Mouse (Mus musculus): ENCODE measurements around the gene Ferd3l. TPM values are rescaled to one million over a fixed set of nuclear protein-coding genes. Genes with fewer than 3 reads are reported as not detected.

Ferd3l gene
- polyA plus RNA-seq (2012) = not detected in 2 replicates

DNA sequence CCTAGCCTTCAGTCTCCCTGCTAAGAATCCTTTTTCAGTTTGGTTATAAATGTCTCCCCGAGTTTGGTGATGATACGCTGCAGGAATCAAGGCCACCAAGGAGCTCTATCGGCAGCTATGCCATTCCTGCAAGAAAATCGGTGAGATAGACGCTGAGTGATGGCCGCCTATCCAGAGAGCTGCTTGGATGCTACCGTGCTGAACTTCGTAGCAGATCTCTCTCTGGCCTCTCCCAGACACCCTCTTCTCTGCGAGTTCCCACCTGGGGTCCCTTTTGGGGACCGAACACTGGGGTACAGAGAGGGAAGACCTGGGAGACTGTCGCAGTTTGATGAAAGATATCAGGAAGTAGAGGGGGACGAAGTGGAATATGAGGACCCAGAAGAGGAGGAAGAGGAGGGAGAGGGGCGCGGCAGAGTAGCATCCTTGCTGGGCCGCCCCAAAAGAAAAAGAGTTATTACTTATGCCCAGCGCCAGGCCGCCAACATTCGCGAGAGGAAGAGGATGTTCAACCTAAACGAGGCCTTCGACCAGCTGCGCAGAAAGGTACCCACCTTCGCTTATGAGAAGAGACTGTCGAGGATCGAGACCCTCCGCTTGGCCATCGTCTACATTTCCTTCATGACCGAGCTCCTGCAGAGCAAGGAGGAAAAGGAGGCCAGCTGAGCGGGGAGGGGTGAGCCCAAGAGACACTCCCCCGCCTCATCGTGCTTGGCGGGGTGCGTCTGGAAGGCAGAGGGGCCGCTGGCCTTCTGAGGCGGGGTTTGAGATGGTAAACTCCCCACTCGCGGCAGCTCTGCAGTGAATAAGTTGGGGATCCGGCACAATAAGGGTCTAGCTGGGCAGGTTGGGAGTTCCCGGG is at the start of gene Ferd3l:
Gene Ferd3l, plus strand, starts transcription at position 95 of the 862 bp plus-strand sequence.

DNA sequence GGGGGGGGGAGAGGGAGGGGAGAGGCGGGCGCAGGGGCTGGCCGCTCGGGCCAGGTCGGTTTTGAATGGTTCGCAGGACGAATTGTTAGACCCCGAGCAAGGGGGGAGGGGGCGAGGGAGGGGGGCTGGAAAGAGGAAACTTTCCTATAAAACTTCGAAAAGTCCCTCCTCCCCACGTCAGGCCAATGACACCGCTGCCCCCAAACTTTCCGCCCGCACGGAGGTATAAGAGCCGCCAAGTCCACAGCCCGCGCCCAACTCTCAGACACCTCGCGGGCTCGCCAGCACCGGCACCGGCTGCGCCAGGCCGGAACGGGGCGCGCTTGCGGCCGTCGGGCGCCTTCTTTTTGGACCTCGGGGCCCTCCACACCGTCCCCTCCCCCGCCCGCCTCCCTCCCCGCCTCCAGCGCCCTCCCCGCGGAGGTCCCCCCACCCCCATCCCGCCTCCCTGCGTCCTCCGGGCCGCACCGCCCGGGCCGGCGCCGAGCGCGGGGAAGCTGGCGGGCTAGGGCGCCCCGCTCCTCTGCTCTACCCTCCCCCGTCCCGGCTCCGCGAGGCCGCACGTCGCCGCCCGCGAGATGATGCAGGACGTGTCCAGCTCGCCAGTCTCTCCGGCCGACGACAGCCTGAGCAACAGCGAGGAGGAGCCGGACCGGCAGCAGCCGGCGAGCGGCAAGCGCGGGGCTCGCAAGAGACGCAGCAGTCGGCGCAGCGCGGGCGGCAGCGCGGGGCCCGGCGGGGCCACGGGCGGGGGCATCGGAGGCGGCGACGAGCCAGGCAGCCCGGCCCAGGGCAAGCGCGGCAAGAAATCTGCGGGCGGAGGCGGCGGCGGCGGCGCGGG is 29.4 kb downstream of the Ferd3l start, which contains the start of gene Twist1:
Gene Twist1, plus strand, starts transcription at position 272 of the 841 bp plus-strand sequence.

Other genes starting within 250 kb of the Ferd3l start
- gene Twist1, start 29.2 kb downstream of the Ferd3l start, polyA plus RNA-seq (2012) = 0.22 and 0.71 TPM in 2 replicates